Mouse (Mus musculus): ENCODE data around the gene Knl1. TPM values are rescaled to one million over a fixed set of nuclear protein-coding genes. Genes with fewer than 3 reads are reported as not detected.

Gene Knl1
- total and polyA plus RNA-seq, 2 experiments: 0.28 TPM; not detected in 1

GRCm38 (mm10) chr2:119045163-119045562 is 1.8 kb upstream of the Knl1 start:
- Histone ChIP-seq H3K4me3 (ENCODE audit: insufficient read depth, low read depth, low read length) (no peak overlapping the region), H3K4me1 (ENCODE audit: control insufficient read depth, insufficient read depth, low read length) (no peaks in the 10 kb centered on the region), H3K27me3 (ENCODE audit: control insufficient read depth, insufficient read depth, low read length) (no peaks in the 10 kb centered on the region), H3K27ac (replicated peaks; ENCODE audit: insufficient read depth, low read depth, low read length) (no peak overlapping the region), H3K79me2 (ENCODE audit: control insufficient read depth, insufficient read depth, low read length) (no peaks in the 10 kb centered on the region), H3K36me3 (ENCODE audit: control insufficient read depth, insufficient read depth, low read length) (no peaks in the 10 kb centered on the region), H3K9ac (ENCODE audit: low read depth, low read length) (no peak overlapping the region)
- 95% methylated on average over 2 of the region's 2 CpGs for WGBS
- DNase-seq (ENCODE audit: extremely low read depth, low read depth, low spot score): no peak
- no peak for TF ChIP-seq CTCF (IDR thresholded peaks at IDR 0.05; ENCODE audit: low read depth, low read length)
- no peak for TF ChIP-seq POLR2A (IDR thresholded peaks at IDR 0.05; ENCODE audit: extremely low read depth, insufficient read depth, low read length)

DNA sequence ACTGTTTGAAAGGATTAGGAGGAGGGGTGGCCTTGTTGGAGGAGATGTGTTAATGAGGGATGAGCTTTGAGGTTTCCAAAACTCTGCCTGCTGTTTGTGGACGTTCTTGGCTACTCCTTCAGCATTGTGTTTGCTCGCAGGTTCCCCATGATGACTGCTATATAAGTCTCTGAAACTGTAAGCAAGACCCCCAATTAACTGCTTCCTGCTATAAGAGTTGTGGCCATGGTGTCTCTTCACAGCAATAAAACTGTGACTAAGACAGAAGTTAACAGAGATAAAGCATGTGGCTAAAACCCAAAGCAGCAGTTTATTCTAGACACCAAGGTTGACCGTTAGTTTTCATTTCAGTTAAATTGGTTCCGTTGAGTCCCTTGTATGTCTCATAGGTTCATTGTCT is 930 bp downstream of the Knl1 start:
- H3K79me2 ChIP-seq (ENCODE audit: control insufficient read depth, insufficient read depth, low read length): 0 out of 2 replicates have a peak, but pooled peaks cover 9% of the 10 kb centered on the region
- TF ChIP-seq CTCF (IDR thresholded peaks at IDR 0.05; ENCODE audit: low read depth, low read length): no peak
- no peak for TF ChIP-seq POLR2A (IDR thresholded peaks at IDR 0.05; ENCODE audit: extremely low read depth, insufficient read depth, low read length)
- whole genome bisulfite sequencing: 32% methylated on average over 4 of the region's 4 CpGs
- no peaks in the 10 kb centered on the region for H3K36me3 ChIP-seq (ENCODE audit: control insufficient read depth, insufficient read depth, low read length)
- H3K27ac ChIP-seq (replicated peaks; ENCODE audit: insufficient read depth, low read depth, low read length): no peak overlapping the region
- no peak overlapping the region for H3K9ac ChIP-seq (ENCODE audit: low read depth, low read length)
- no peaks in the 10 kb centered on the region for H3K4me1 ChIP-seq (ENCODE audit: control insufficient read depth, insufficient read depth, low read length)
- no peaks in the 10 kb centered on the region for H3K27me3 ChIP-seq (ENCODE audit: control insufficient read depth, insufficient read depth, low read length)
- H3K4me3 ChIP-seq (ENCODE audit: insufficient read depth, low read depth, low read length): no peak overlapping the region
- DNase-seq (ENCODE audit: extremely low read depth, low read depth, low spot score): no peak

- no peak for DNase-seq (ENCODE audit: extremely low read depth, low read depth, low spot score)
- no peaks in the 10 kb centered on the region for H3K4me1 ChIP-seq (ENCODE audit: control insufficient read depth, insufficient read depth, low read length)
- no peak overlapping the region for H3K4me3 ChIP-seq (ENCODE audit: insufficient read depth, low read depth, low read length)
- 63% methylated on average over 4 of the region's 4 CpGs for WGBS
- H3K36me3 ChIP-seq (ENCODE audit: control insufficient read depth, insufficient read depth, low read length): no peaks in the 10 kb centered on the region
- H3K27me3 ChIP-seq (ENCODE audit: control insufficient read depth, insufficient read depth, low read length): no peaks in the 10 kb centered on the region
- H3K27ac ChIP-seq (replicated peaks; ENCODE audit: insufficient read depth, low read depth, low read length): no peak overlapping the region
- TF ChIP-seq CTCF (IDR thresholded peaks at IDR 0.05; ENCODE audit: low read depth, low read length) (no peak), POLR2A (IDR thresholded peaks at IDR 0.05; ENCODE audit: extremely low read depth, insufficient read depth, low read length) (no peak)
- H3K9ac ChIP-seq (ENCODE audit: low read depth, low read length): no peak overlapping the region
- H3K79me2 ChIP-seq (ENCODE audit: control insufficient read depth, insufficient read depth, low read length): 0 out of 2 replicates have a peak, but pooled peaks cover 9% of the 10 kb centered on the region
Measured at GRCm38 (mm10) chr2:119050132-119050650, 3.3 kb downstream of the Knl1 start.

DNA sequence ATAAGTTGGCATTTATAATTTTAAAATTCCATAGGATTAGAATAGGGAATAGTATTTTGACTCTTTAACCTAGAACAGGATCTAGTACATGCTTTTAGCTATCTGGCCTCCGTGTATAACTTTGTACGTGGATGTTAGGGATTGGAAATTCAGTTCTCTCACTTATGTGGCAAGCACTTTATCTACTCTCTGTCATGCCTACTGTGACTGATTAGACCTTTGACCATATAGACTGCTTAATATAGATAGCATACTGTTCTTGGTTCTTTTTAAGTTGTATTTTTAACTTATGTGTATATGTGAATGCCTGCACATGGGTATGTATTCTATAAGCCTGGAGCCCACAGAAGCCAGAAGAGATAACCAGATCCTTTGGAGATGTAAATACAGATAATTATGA is 13.2 kb downstream of the Knl1 start:
- WGBS: 96% methylated on average over 2 of the region's 2 CpGs
- DNase-seq (ENCODE audit: extremely low read depth, low read depth, low spot score): no peak
- H3K27me3 ChIP-seq (ENCODE audit: control insufficient read depth, insufficient read depth, low read length): no peaks in the 10 kb centered on the region
- no peaks in the 10 kb centered on the region for H3K79me2 ChIP-seq (ENCODE audit: control insufficient read depth, insufficient read depth, low read length)
- H3K27ac ChIP-seq (replicated peaks; ENCODE audit: insufficient read depth, low read depth, low read length): no peak overlapping the region
- H3K36me3 ChIP-seq (ENCODE audit: control insufficient read depth, insufficient read depth, low read length): no peaks in the 10 kb centered on the region
- no peak for TF ChIP-seq POLR2A (IDR thresholded peaks at IDR 0.05; ENCODE audit: extremely low read depth, insufficient read depth, low read length)
- TF ChIP-seq CTCF (IDR thresholded peaks at IDR 0.05; ENCODE audit: low read depth, low read length): no peak
- no peak overlapping the region for H3K9ac ChIP-seq (ENCODE audit: low read depth, low read length)
- no peak overlapping the region for H3K4me3 ChIP-seq (ENCODE audit: insufficient read depth, low read depth, low read length)
- no peaks in the 10 kb centered on the region for H3K4me1 ChIP-seq (ENCODE audit: control insufficient read depth, insufficient read depth, low read length)

DNA sequence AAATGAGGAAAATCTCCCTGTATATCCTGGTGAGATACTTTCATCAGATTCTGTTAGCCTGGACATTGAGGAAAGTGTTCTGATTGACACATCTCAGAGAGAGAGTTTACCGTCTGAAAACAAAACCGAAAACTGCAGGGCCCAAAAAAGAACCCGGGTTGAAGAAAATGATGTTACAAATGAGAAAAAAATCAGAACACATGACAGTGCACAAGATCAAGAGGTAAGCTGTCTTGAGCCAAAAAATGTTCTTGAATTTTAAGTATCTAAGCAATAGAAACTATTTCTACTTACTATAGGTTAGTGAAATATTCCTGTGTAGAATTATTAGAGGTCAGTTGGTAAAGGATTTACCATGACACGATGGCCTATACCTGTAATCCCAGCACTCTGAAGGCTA is 25.5 kb downstream of the Knl1 start:
- no peaks in the 10 kb centered on the region for H3K4me1 ChIP-seq (ENCODE audit: control insufficient read depth, insufficient read depth, low read length)
- no peak overlapping the region for H3K9ac ChIP-seq (ENCODE audit: low read depth, low read length)
- no peaks in the 10 kb centered on the region for H3K27me3 ChIP-seq (ENCODE audit: control insufficient read depth, insufficient read depth, low read length)
- WGBS: 92% methylated on average over 4 of the region's 4 CpGs
- TF ChIP-seq POLR2A (IDR thresholded peaks at IDR 0.05; ENCODE audit: extremely low read depth, insufficient read depth, low read length): no peak
- TF ChIP-seq CTCF (IDR thresholded peaks at IDR 0.05; ENCODE audit: low read depth, low read length): no peak
- no peak overlapping the region for H3K27ac ChIP-seq (replicated peaks; ENCODE audit: insufficient read depth, low read depth, low read length)
- H3K36me3 ChIP-seq (ENCODE audit: control insufficient read depth, insufficient read depth, low read length): no peaks in the 10 kb centered on the region
- H3K4me3 ChIP-seq (ENCODE audit: insufficient read depth, low read depth, low read length): no peak overlapping the region
- no peaks in the 10 kb centered on the region for H3K79me2 ChIP-seq (ENCODE audit: control insufficient read depth, insufficient read depth, low read length)
- no peak for DNase-seq (ENCODE audit: extremely low read depth, low read depth, low spot score)

- H3K79me2 ChIP-seq (ENCODE audit: control insufficient read depth, insufficient read depth, low read length): no peaks in the 10 kb centered on the region
- no peaks in the 10 kb centered on the region for H3K4me1 ChIP-seq (ENCODE audit: control insufficient read depth, insufficient read depth, low read length)
- TF ChIP-seq POLR2A (IDR thresholded peaks at IDR 0.05; ENCODE audit: extremely low read depth, insufficient read depth, low read length) (no peak), CTCF (IDR thresholded peaks at IDR 0.05; ENCODE audit: low read depth, low read length) (no peak)
- H3K27me3 ChIP-seq (ENCODE audit: control insufficient read depth, insufficient read depth, low read length): no peaks in the 10 kb centered on the region
- 91% methylated on average over 2 of the region's 2 CpGs for WGBS
- no peak overlapping the region for H3K27ac ChIP-seq (replicated peaks; ENCODE audit: insufficient read depth, low read depth, low read length)
- H3K36me3 ChIP-seq (ENCODE audit: control insufficient read depth, insufficient read depth, low read length): no peaks in the 10 kb centered on the region
- DNase-seq (ENCODE audit: extremely low read depth, low read depth, low spot score): no peak
- H3K4me3 ChIP-seq (ENCODE audit: insufficient read depth, low read depth, low read length): no peak overlapping the region
- no peak overlapping the region for H3K9ac ChIP-seq (ENCODE audit: low read depth, low read length)
Measured at GRCm38 (mm10) chr2:119086156-119086555, 39.2 kb downstream of the Knl1 start.

Data from liver, adult 2 months (tissue).